Mouse (Mus musculus) limb, embryonic 12.5 days (tissue): Measurements from ENCODE around the gene Tkt. TPM values are rescaled to one million over a fixed set of nuclear protein-coding genes. Genes with fewer than 3 reads are reported as not detected.
A peak's percentile ranks its signal among the peaks of the same experiment; 100 is the strongest.
"Not testable (repeated sequence)": the region's sequence is repeated elsewhere in the genome, so short reads cannot be mapped to it uniquely, and the experiment has no call there.

Experiments
- ATAC-seq: fragments of 200-750 bp; cut with Nextera tagmentation; 2 replicates; pipeline ENCODE4 v1.8.0; 2017; ENCODE audit warnings: low read depth, moderate TSS enrichment; ENCODE audit not compliant: insufficient number of reproducible peaks, insufficient read depth, low FRiP score, low TSS enrichment
- H3K27ac ChIP-seq: fragments of 300-500 bp; sonication (generic); 2 replicates; pipeline ENCODE4 v1.5.1; 2016; ENCODE audit warnings: mild to moderate bottlenecking, moderate library complexity
- H3K27me3 ChIP-seq: fragments of 300-500 bp; sonication (generic); 2 replicates; pipeline ENCODE4 v1.6.1; 2016; ENCODE audit warnings: mild to moderate bottlenecking, moderate library complexity
- H3K36me3 ChIP-seq: fragments of 300-500 bp; sonication (generic); 2 replicates; pipeline ENCODE4 v1.6.1; 2016; ENCODE audit warnings: mild to moderate bottlenecking, moderate library complexity
- H3K4me1 ChIP-seq: fragments of 300-500 bp; sonication (generic); replicated peaks from 2 replicates; pipeline ENCODE4 v1.6.1; 2016
- H3K4me2 ChIP-seq: fragments of 300-500 bp; sonication (generic); 2 replicates; pipeline ENCODE4 v1.6.1; 2016; ENCODE audit warnings: mild to moderate bottlenecking, moderate library complexity
- H3K4me3 ChIP-seq: fragments of 300-500 bp; sonication (generic); replicated peaks from 2 replicates; pipeline ENCODE4 v1.5.1; 2016; ENCODE audit warnings: mild to moderate bottlenecking
- H3K9ac ChIP-seq: fragments of 300-500 bp; sonication (generic); replicated peaks from 2 replicates; pipeline ENCODE4 v1.6.1; 2016; ENCODE audit warnings: mild to moderate bottlenecking, moderate library complexity
- H3K9me3 ChIP-seq: fragments of 300-500 bp; sonication (generic); 2 replicates; pipeline ENCODE4 v1.6.1; 2016; ENCODE audit warnings: mild to moderate bottlenecking, moderate library complexity
- WGBS: fragments of 180-500 bp; shearing (Covaris S2); methylation state at CpG from one replicate; pipeline ENCODE4 v1.1.7; 2016; 5-methylcytosine and 5-hydroxymethylcytosine counted together
- polyA plus RNA-seq: library from polyadenylated mRNA; unstranded; fragments of >200 nt; fragmentation: Nextera tagmentation; extraction: Ambion mirVana; gene quantifications from 2 replicates; pipeline ENCODE4 v1.2.1, GENCODE M21; 2016

The Tkt gene
- polyA plus RNA-seq, 1 experiment from 2014 or later: 244 TPM

DNA sequence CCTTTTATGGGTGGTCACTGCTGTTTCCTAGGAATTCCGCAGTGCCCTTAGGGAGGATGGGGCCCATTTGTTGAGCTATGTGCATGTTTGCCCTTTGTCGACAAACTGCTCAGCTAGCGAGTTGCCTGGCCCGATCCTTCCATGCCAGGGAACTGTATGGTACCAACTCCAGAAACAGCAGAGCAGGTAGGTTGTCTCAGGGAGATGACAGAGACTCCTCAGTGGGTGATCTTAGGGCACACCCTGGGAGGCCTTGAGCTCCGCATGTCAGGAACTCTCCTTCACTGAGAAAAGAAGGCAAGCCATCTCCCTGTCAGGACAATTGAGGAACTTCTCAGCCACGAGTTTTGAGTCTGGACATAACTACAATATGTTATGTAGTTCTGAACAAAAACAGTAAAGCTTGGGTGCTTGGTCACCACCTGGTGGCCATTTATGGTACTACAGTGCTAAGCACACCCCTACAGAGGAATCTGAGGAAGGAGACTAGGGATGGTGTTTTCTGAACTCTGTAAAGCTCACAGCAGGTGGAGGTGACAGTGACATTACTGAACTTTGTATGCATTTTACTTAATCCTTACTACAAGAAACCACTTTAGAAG is 25.9 kb downstream of the Tkt start:
- 0 out of 2 replicates have a peak, but pooled peaks cover 9% of the 10 kb centered on the region for H3K4me1 ChIP-seq
- H3K9ac ChIP-seq: no peak overlapping the region
- H3K27me3 ChIP-seq: no peaks in the 10 kb centered on the region
- WGBS: 69% methylated on average over 6 of the region's 6 CpGs
- peaks cover 72% of the 10 kb centered on the region for H3K36me3 ChIP-seq
- H3K4me2 ChIP-seq: no peak overlapping the region
- H3K27ac ChIP-seq: peak overlapping the region; percentile 50; the same call in 1 of the 2 replicates
- ATAC-seq: peak; percentile 16; the same call in 1 of the 2 replicates
- H3K4me3 ChIP-seq: no peak overlapping the region
- H3K9me3 ChIP-seq: no peaks in the 10 kb centered on the region

- H3K36me3 ChIP-seq: peaks cover 56% of the 10 kb centered on the region
- no peak overlapping the region for H3K4me2 ChIP-seq
- WGBS: 72% methylated on average over 7 of the region's 7 CpGs
- no peak overlapping the region; the same call in 1 of the 2 replicates for H3K9ac ChIP-seq
- H3K27me3 ChIP-seq: no peaks in the 10 kb centered on the region
- peaks cover 14% of the 10 kb centered on the region; the same call in 1 of the 2 replicates for H3K4me1 ChIP-seq
- no peaks in the 10 kb centered on the region for H3K9me3 ChIP-seq
- no peak overlapping the region for H3K27ac ChIP-seq
- no peak overlapping the region for H3K4me3 ChIP-seq
- no peak for ATAC-seq
Measured at GRCm38 (mm10) chr14:30575791-30576190, 27.6 kb downstream of the Tkt start.

DNA sequence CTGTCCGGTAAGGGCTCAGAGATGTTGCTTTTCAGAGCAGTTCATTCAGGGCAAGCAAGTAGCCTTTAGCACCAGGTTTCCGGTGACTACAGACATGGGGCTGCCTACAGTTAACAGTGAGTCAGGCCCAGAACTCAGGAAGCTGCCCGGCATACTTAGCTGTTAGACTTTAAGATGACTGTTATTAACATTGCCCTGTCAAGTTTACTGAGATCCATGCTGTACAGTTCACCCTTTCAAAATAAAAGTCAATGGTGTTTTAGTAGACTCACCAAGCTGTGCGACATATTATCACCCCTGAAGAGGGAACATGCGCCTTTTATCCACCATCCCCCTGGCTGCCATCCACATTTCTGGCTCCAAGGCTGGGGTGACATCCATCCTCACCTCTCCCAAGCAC is 28.1 kb downstream of the Tkt start:
- 63% methylated on average over 5 of the region's 5 CpGs for WGBS
- no peak for ATAC-seq
- Histone ChIP-seq H3K9me3 (no peaks in the 10 kb centered on the region), H3K4me1 (peaks cover 14% of the 10 kb centered on the region; the same call in 1 of the 2 replicates), H3K27ac (no peak overlapping the region), H3K36me3 (peaks cover 52% of the 10 kb centered on the region), H3K4me2 (no peak overlapping the region), H3K9ac (no peak overlapping the region), H3K4me3 (no peak overlapping the region), H3K27me3 (no peaks in the 10 kb centered on the region)

DNA sequence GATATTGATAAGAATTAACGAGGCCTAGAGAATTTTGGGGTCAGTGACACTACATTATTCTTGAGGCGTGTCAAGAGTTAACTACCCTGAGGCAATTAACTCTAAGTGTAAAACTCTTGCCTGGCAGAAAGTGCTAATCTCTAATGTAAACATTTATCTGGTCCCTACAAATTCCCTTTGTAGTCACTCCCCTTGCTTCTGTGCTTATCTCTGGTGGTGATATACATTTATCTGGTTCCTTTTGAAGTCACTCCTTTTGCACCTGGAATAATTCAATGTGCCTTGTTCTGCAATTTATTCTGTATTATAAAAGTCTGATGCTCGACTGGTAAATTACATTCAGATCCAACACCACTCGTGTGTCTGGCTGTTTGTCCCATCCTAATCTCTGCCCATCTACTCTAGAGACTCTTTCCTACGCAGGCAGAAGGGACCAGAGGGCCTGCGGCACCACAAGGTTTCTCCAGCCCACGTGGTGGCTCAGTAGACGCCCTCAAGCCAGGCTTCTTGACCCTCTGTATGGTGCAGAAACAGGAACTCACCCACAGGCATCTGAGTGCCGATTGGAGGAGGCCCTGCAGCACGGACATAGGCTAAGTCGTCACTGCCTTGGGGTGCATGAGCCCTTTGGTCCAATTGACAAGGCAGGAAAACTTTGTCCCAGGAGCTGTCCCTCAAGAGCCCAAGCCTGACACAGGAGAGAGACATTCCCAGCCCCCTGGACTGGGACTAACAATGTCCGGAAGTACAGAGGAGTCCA is 29.3 kb downstream of the Tkt start:
- not testable (repeated sequence) for ATAC-seq, H3K27me3 ChIP-seq, H3K4me3 ChIP-seq, H3K27ac ChIP-seq, H3K9me3 ChIP-seq, H3K4me2 ChIP-seq, H3K9ac ChIP-seq
- peaks cover 39% of the 10 kb centered on the region for H3K36me3 ChIP-seq
- WGBS: 20% methylated on average over 10 of the region's 12 CpGs
- H3K4me1 ChIP-seq: peaks cover 14% of the 10 kb centered on the region; the same call in 1 of the 2 replicates

GRCm38 (mm10) chr14:30579180-30579579 is 31.0 kb downstream of the Tkt start:
- 81% methylated on average over 5 of the region's 5 CpGs for WGBS
- Histone ChIP-seq H3K27me3 (no peaks in the 10 kb centered on the region), H3K4me3 (no peak overlapping the region), H3K9ac (no peak overlapping the region), H3K27ac (no peak overlapping the region), H3K4me1 (peaks cover 16% of the 10 kb centered on the region; the same call in 1 of the 2 replicates), H3K36me3 (peaks cover 22% of the 10 kb centered on the region), H3K9me3 (no peaks in the 10 kb centered on the region), H3K4me2 (no peak overlapping the region)
- ATAC-seq: no peak

DNA sequence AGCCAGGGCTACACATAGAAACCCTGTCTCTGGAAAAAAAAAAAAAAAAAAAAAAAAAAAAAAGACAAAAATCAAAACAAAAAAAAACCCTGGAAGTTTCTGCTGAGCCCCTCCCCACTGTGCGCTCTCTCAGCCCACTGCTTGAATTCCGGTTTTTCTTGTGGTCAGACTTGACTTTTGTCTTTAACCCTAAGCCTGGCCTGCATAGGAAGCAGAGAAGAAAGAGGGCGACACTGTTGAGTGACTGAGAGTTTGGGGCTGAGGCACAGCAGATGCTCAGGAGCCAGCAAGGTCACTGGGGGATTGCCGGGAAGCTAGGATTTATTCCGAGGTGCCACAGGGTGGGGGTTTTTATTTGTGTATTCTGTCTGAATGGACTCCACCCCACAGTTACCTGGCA is 31.7 kb downstream of the Tkt start:
- no peak for ATAC-seq
- WGBS: 39% methylated on average over 5 of the region's 5 CpGs
- no peaks in the 10 kb centered on the region for H3K27me3 ChIP-seq

GRCm38 (mm10) chr14:30581238-30581637 is 33.1 kb downstream of the Tkt start:
- WGBS: 57% methylated on average over 1 of the region's 1 CpGs
- Histone ChIP-seq H3K27me3 (no peaks in the 10 kb centered on the region), H3K4me2 (no peak overlapping the region), H3K36me3 (peaks cover 3% of the 10 kb centered on the region; the same call in 1 of the 2 replicates), H3K9me3 (no peaks in the 10 kb centered on the region), H3K4me1 (peaks cover 20% of the 10 kb centered on the region), H3K9ac (no peak overlapping the region), H3K4me3 (no peak overlapping the region), H3K27ac (no peak overlapping the region)
- no peak for ATAC-seq

More for the DNA sequence above, 31.7 kb downstream of the Tkt start:
- Histone ChIP-seq H3K9me3 (no peaks in the 10 kb centered on the region), H3K4me3 (no peak overlapping the region), H3K9ac (no peak overlapping the region), H3K36me3 (peaks cover 16% of the 10 kb centered on the region), H3K4me2 (no peak overlapping the region), H3K4me1 (peaks cover 23% of the 10 kb centered on the region), H3K27ac (no peak overlapping the region)

GRCm38 (mm10) chr14:30584077-30584476 is 35.9 kb downstream of the Tkt start:
- Histone ChIP-seq H3K4me3 (no peak overlapping the region), H3K9ac (no peak overlapping the region), H3K36me3 (no peaks in the 10 kb centered on the region), H3K4me1 (peaks cover 31% of the 10 kb centered on the region), H3K4me2 (no peak overlapping the region), H3K9me3 (no peaks in the 10 kb centered on the region), H3K27ac (0 out of 2 replicates have a peak overlapping the region, but pooled peaks have one; percentile 17), H3K27me3 (no peaks in the 10 kb centered on the region)
- 61% methylated on average over 2 of the region's 2 CpGs for WGBS
- no peak for ATAC-seq

GRCm38 (mm10) chr14:30584497-30585251 is 36.5 kb downstream of the Tkt start:
- peaks cover 31% of the 10 kb centered on the region for H3K4me1 ChIP-seq
- no peak overlapping the region for H3K4me3 ChIP-seq
- H3K27ac ChIP-seq: peak overlapping the region; percentile 17; the same call in 1 of the 2 replicates
- ATAC-seq: no peak; the same call in 1 of the 2 replicates
- 54% methylated on average over 19 of the region's 19 CpGs for WGBS
- 0 out of 2 replicates have a peak overlapping the region, but pooled peaks have one; percentile 34 for H3K9ac ChIP-seq
- no peaks in the 10 kb centered on the region for H3K27me3 ChIP-seq
- no peaks in the 10 kb centered on the region for H3K36me3 ChIP-seq
- H3K9me3 ChIP-seq: no peaks in the 10 kb centered on the region
- H3K4me2 ChIP-seq: no peak overlapping the region

DNA sequence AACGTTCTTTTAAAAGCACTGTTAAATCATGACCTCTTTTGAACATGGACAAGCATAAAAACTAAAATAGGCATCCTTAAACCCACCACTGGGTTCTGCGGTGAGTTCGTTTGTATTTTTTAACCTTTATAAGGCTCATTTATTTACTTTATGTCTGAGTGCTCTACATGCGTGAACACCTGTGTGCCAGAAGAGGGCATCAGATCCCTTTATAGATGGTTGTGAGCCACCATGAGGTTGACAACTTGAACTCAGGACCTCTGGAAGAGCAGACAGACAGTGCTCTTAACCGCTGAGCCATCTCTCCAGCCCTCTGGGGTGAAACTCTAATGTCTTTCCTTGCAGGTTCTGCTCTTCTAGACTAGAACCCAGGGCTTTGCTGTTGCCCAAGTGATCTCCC is 37.2 kb downstream of the Tkt start:
- no peak for ATAC-seq
- WGBS: 78% methylated on average over 5 of the region's 5 CpGs
- no peak overlapping the region for H3K27ac ChIP-seq

More for the DNA sequence above, 37.2 kb downstream of the Tkt start:
- H3K4me3 ChIP-seq: no peak overlapping the region
- no peak overlapping the region for H3K9ac ChIP-seq
- no peaks in the 10 kb centered on the region for H3K9me3 ChIP-seq
- H3K4me2 ChIP-seq: no peak overlapping the region
- H3K36me3 ChIP-seq: no peaks in the 10 kb centered on the region
- H3K4me1 ChIP-seq: peaks cover 26% of the 10 kb centered on the region
- no peaks in the 10 kb centered on the region for H3K27me3 ChIP-seq
